Mouse (Mus musculus) bone marrow, adult 2 months (tissue): ENCODE data around the gene Slc7a5.

Experiments
- CTCF ChIP-seq: fragments of 200-500 bp; IDR thresholded peaks from 2 replicates; pipeline ENCODE4 v1.5.1; 2011; ENCODE audit warnings: low read length, control low read depth; ENCODE audit not compliant: control insufficient read depth, insufficient read depth
- POLR2A ChIP-seq: fragments of 200-500 bp; IDR thresholded peaks from 2 replicates; pipeline ENCODE4 v1.6.1; 2011; ENCODE audit warnings: low read depth, mild to moderate bottlenecking, control low read depth, low read length, borderline replicate concordance; ENCODE audit not compliant: control insufficient read depth

DNA sequence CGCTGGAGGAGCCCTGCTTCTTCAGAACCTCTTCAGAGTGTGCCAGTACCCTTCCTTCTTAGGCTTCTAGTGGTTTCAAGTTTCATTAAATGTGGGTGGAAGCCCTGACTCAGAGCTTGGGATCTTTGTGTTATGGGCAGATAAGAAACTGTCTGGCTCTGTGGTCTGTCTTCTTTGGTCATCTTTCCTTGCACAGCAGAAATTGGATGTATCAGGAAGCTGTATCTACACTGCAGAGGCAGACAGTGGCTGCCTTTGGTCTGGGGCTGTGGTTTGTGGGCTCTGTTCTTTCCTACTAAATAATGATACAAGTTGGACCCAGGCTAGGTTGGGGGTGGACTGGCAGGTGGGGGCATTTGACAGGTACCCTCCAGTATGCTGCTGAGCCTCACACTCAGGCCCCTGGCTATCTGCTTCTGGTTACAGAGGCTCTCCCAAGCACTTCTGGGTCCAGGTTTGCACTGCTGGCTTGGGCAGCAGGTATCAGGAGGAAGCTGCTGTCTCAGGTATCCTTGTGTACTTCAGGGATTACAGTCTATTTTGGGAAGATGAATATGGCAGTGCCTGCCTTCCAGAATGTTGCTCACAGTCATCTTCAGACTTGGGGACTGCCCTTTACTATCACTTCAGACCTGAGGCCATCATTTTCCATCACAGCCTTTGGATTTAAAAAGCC lies 48.5 kb upstream of the Slc7a5 start:
- TF ChIP-seq CTCF = no peak
- no peak for TF ChIP-seq POLR2A
